Mouse (Mus musculus) liver, embryonic 18 days (tissue): ENCODE results near the gene Sertad4. TPM values are rescaled to one million over a fixed set of nuclear protein-coding genes. Genes with fewer than 3 reads are reported as not detected.

ENCODE experiments used
- polyA plus RNA-seq: library from polyadenylated mRNA; depleted of rRNA; stranded (reverse); fragments of >200 nt; gene quantifications from 2 replicates; pipeline ENCODE4 v1.2.3, GENCODE M21; 2012; rRNA removed

Gene Sertad4
- polyA plus RNA-seq, result 0.38 and 0.42 TPM in 2 replicates

GRCm38 (mm10) chr1:192855474-192856230 lies at the start of gene Sertad4:
Gene Sertad4, minus strand, starts transcription at chr1:192855756.

Other genes starting within 250 kb of the Sertad4 start
- 0.85 and 0.88 TPM in 2 replicates for gene Hhat, start 84.5 kb downstream of the Sertad4 start, polyA plus RNA-seq
- gene Syt14, start 180.0 kb upstream of the Sertad4 start, polyA plus RNA-seq, result 1.9 and 2.3 TPM in 2 replicates